Mouse (Mus musculus) thymus, postnatal 36 days (tissue): Measurements from ENCODE around the gene Cldn1.
A peak's percentile ranks its signal among the peaks of the same experiment; 100 is the strongest.

Experiments
- DNase-seq, 2 experiments: peaks; one replicate each; pipeline ENCODE4 v3.0.0; 2022; ENCODE audit warnings: mixed read lengths in 2 of 2

Gene Cldn1

DNA sequence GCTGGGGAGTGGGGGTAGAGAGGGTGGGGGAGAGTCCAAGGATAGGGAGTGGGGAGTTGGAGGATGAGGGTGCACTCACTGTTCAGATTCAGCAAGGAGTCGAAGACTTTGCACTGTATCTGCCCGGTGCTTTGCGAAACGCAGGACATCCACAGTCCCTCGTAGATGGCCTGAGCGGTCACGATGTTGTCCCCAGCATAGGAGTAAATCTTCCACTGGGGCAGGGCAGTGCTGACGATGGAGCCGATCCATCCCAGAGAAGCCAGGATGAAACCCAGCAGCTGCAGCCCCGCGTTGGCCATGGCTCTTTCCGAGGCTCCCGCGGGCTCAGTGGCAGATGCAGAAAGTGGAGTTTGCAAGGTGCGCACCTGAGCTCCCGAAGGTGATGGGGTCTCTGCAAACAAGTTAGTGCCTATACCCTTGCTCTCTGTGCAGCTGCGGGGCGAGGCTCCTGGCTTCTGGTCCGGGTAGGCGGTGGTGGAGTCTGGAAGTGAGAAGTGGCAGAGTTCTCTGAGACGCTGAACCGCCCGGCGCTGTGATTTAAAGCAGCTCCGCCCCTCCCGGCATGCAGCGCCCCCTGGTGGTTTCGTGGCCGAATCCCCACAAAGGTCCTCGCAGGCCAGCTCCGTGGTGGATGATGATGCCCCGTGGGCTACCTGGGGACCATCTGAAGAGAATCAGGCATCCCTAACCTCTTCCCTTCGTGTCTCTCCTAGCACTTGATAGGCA lies at the start of gene Cldn1:
TSS of gene Cldn1 (minus strand) at position 517 of the 729 bp plus-strand sequence.
- DNase-seq = peak; percentile 37 to 49

- DNase-seq = no peak
Observed at GRCm38 (mm10) chr16:26418616-26419015, 47.0 kb upstream of the Cldn1 start.

DNA sequence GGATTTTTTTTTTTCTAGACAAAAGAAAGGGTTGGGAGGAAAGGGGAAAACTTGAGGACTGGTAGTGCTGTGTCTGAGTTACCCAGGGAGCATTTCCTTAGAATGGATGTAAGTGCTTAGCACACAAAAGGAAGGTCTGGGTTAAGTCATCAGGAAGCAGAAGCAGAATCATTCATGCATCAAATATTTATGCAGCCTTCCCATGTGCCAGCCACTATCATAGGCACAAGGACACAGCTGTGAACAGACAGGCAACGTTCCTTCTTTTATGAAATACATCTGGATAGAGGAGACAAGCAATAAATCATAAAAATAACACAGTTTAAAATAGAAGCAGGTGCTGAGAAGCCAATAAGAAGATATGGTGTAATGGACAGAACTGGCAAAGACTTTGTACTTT lies 32.4 kb upstream of the Cldn1 start:
- no peak for DNase-seq

- no peak for DNase-seq
Observed at GRCm38 (mm10) chr16:26400971-26401370, 29.3 kb upstream of the Cldn1 start.

- no peak for DNase-seq
Observed at GRCm38 (mm10) chr16:26400549-26400948, 28.9 kb upstream of the Cldn1 start.

GRCm38 (mm10) chr16:26390936-26391335 lies 19.3 kb upstream of the Cldn1 start:
- DNase-seq = no peak

- DNase-seq = no peak
Observed at GRCm38 (mm10) chr16:26386159-26386558, 14.5 kb upstream of the Cldn1 start.

- no peak for DNase-seq
Observed at GRCm38 (mm10) chr16:26384112-26384649, 12.5 kb upstream of the Cldn1 start.

DNA sequence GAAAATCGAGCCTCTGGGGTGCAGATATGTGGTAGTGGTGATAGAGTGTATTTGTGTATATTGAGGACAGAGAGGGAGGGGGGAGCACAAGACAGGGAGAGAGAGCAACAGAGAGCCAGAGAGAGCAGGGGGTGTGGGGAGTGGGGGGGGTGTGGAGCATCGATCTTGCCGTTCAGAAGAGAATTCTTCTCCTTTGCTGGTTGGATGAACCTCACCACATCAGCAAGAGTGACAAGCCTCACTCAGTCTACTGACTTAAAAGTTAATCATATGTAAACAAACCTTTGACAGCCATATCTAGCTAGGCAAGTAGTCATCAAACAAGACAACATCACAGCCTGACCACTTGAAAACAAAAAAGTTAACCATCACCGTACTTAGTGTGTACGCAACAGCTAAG lies 5.5 kb upstream of the Cldn1 start:
- no peak for DNase-seq

- no peak for DNase-seq
Observed at GRCm38 (mm10) chr16:26370127-26370526, 1.5 kb downstream of the Cldn1 start.

DNA sequence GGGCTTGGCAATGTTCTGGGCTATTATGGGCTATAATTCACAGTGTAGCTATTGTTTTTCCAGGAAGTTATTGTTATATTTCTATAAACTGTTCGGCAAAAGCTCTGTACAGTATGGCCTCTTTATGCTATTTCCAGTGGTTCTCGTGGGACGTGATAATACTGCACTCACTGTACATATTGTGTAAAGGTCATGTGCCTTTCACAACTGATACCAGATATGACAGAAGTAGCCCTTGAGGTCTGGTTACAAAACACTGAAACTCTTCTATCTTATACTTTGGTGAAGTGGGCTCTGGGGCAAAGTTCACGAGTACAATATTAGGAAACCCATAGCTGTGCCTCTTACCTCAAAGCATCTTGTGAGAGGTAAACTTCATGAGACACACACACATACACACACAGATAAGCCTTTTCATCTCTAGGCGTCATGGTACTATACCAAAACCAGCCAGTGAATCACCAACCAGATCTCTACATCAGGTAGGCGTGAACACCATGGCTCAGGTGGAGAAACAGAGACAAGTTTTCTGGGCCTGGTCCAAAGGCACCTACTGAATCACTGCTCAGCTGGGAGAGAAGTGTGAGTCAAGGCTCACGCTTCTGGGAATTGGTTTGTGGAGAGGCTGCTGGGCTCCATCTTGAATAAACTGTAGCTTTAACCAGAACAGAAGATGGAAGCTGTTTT lies 2.5 kb downstream of the Cldn1 start:
- no peak for DNase-seq

DNA sequence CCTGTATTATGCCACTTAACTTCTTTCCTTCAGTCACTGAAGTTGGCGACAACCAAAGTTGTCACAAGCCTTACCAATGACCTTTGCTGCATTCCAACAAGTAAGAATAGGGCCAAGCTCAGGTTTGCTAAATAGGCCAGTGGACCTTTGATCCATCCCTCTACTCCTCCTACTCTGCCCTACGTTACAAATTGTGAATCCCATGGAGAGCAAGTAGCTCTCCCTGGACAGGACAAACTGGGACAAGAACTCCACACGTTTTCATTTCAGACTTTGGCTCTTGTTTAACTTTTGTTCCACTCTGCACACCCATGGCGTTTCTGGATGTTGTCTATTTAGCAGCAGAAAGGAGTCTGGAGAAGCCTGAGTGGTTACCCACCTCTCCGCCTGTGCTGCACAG lies 3.5 kb downstream of the Cldn1 start:
- DNase-seq = no peak

- no peak for DNase-seq
Observed at GRCm38 (mm10) chr16:26360694-26361093, 10.9 kb downstream of the Cldn1 start.

GRCm38 (mm10) chr16:26359619-26360018 lies 12.0 kb downstream of the Cldn1 start:
- no peak for DNase-seq

DNA sequence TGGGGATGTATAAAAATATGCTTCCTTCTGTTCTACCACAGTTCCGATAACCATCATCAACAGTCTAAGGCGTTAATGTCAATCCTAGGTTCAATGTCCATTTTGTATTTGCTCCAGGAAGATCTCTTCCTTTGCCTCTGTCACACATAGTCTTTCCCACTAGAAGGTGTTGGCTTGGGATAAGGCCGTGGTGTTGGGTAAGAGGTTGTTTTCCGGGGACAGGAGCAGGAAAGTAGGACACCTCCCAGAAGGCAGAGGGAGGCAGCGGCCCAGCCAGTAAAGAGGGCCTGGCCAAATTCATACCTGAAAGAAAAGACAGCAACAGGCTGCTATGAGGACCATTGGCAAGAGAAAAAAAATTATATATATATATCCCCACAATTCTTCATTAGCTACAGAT lies 12.7 kb downstream of the Cldn1 start:
- DNase-seq = no peak

DNA sequence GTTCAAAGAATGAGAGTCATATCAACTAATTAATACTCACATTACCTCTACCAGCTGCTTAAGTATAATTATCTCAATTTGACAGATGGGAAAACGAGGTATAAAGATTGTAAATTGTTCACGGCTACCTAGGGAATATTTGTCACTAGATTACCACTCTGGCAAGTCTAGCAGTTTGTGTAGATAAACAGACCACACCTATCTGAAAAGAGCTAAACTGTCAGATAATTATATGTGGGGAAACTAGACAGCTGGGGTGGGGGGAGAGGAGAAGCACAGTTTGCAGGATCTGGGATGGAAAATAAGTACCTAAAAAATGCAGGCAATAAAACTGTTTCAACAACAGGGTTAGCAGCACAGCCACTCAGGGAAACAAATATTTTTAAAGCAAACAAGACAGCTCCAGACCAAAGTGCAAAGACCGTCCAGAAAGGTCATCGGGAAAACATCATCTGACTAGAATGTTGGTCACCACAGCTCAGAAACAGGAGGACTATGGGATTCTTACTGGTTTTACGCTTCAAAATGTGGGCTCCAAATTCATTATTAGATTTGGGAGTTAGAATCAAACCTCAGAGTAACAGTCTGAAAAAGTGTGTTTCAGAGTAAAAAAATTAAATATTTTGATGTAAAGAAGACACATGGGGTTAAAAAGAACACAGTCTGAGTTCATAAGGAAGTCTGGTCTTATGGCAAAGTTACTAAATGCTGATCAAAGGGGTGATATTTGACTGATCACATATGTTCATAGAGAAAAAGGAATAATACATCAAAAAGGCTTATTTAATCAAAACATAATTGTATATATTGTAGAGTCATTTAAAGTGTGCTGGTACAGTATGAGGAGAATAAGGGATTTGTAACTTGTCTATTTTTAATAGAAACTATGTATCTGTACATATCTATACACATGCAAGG lies 13.5 kb downstream of the Cldn1 start:
- no peak for DNase-seq

- no peak for DNase-seq
Observed at GRCm38 (mm10) chr16:26355513-26355912, 16.1 kb downstream of the Cldn1 start.

DNA sequence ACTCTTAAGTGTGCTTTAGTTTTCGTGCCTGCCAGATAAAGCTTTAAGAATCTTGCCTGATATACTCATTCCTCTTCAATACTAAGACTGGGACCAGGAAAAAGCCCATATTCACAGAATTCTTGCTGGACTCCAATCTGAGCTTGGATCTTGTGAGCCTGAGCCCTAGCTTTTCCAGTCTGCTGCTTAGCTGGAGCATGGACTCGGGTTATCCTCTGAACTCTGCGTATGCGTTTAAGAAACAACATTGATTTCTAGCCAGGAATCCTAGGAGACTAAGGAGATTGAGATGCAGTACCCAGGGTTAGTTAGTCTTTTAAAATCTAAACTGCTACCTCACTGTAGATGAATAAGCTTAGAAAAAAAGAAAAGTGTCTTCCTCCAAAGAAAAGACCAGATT lies 20.9 kb downstream of the Cldn1 start:
- DNase-seq = no peak

- DNase-seq = no peak
Observed at GRCm38 (mm10) chr16:26348809-26349208, 22.8 kb downstream of the Cldn1 start.

DNA sequence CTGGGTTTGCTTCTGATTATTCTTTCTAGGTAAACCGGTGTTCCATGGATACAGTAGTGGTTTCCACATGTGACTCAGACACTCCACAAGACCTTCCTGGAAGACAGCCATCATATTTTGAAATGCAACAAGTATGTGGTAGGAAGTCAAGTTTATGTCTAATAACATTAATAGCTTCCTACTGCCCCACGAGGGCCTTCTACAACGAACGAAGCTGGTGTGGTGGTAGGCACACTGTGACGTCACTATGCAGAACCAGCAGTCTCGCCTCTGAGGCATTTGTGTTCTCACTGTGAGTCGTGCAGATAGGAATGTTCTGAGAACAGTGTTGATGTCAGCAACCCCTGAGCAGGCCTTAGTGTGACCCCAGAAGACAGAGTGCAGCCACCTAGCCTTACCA lies 55.4 kb downstream of the Cldn1 start:
- no peak for DNase-seq

GRCm38 (mm10) chr16:26314815-26315214 lies 56.8 kb downstream of the Cldn1 start:
- no peak for DNase-seq

DNA sequence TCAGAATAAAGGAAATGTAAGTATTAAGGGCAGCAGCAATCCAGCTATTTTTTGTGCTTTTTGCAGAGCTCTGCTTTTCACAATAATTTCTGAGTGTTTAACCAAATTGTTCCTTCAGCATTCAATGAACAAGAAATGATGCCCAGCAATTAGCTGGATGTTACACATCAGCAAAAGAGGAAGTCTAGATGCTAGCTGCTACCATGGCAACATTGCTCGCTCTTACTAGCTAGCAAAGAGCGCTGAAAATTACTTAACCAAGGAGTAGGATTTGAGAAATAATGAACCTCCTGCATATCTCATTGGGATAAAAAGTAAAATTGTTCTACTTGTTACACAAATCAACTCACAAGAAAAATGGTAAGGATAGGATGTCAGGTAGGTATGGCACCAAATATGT lies 62.2 kb downstream of the Cldn1 start:
- DNase-seq = no peak
